Mouse (Mus musculus): ENCODE data around the gene BC005537.
"Not testable (repeated sequence)": the region's sequence is repeated elsewhere in the genome, so short reads cannot be mapped to it uniquely, and the experiment has no call there.

BC005537 gene

GRCm38 (mm10) chr13:24801308-24801921 is at the start of gene BC005537:
TSS of gene BC005537 (plus strand) at chr13:24801657.
- DNase-seq (ENCODE audit: low read depth, low spot score) = no peak

DNA sequence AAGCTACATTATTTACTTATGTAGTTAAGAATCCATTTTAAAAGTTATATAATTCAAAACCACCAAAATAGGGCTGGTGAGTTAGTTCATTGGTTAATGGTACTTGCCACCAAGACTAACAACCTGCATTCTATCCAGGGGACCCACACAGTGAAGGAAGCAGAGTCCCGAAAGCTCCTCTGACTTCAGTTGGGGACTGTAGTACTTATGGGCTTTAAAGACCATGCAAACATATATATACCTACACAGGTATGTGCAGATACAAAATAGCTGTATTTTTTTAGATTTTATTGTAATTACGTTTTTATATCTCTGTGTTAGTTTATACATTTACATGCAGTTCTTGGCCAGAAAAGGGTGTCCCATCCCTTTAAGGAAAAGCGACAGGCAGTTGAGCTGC is 44.7 kb upstream of the BC005537 start:
- no peak for DNase-seq (ENCODE audit: low read depth, low spot score)

GRCm38 (mm10) chr13:24757820-24758564 is 43.5 kb upstream of the BC005537 start:
- DNase-seq (ENCODE audit: low read depth, low spot score) = no peak

GRCm38 (mm10) chr13:24759451-24759850 is 42.0 kb upstream of the BC005537 start:
- DNase-seq (ENCODE audit: low read depth, low spot score) = no peak

- no peak for DNase-seq (ENCODE audit: low read depth, low spot score)
Measured at GRCm38 (mm10) chr13:24760351-24760870, 41.0 kb upstream of the BC005537 start.

- no peak for DNase-seq (ENCODE audit: low read depth, low spot score)
Measured at GRCm38 (mm10) chr13:24761083-24761402, 40.4 kb upstream of the BC005537 start.

DNA sequence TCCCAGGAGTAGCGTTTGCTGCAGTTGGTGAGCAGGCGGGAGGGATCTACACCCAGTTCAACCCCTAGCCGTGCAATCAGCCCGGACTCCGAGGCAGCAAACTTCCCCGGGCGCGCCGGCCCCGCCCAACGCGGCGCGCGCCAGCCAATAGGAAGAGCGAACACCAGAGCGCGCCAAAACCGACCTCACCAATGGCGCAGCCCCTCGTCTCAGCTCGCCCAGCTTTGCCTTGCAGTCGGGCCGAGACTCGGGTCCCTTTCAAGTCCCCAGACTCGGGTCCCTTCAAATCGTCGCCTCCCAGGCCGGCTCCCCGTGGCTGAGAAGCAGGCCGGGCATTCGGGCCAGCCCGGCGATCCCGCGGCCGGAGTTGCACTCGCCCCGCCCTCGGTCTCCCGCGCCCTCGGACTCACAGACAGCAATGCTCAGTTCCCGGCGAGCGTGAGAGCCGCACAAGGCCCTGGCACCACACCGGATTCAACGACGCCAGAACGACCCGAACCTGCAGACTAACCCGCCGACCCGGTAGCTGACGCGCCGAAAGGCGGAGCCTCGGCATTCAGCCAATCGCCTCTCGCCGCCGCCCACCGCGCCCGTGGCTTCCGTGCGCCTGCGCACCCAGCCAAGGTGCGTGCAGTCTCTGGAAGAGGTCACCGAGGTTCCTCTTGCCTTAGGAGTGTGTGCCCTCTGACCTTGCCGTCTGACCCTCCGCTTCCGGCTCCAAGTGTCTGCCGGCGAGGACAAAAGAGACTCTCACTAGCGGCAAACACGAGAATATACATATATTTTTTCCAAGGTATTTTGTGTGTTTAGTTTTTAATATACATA is 39.8 kb upstream of the BC005537 start, which contains the start of gene Gmnn:
Gene Gmnn (minus strand): TSS at position 521 of the 825 bp plus-strand sequence.
- DNase-seq (ENCODE audit: low read depth, low spot score) = peak; percentile 79

DNA sequence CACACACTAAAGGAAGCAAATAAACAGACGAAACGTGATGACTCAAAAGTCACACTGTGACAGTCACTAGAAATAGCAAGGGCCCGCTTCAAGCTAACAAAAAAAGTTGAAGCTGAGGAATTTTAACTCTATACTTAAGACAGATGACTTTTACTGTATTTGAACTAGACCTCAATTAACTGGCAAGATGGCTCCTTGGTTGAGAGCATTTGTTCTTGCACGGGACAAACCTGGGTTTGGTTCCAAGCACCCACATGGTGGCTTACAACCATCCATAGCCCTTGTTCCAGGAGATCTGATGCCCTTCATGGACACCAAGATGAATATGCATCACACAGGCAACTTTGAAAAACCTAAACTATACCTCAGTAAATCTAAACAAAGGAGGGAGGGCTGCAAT is 39.2 kb upstream of the BC005537 start:
- DNase-seq (ENCODE audit: low read depth, low spot score) = no peak

GRCm38 (mm10) chr13:24767809-24768208 is 33.6 kb upstream of the BC005537 start:
- DNase-seq (ENCODE audit: low read depth, low spot score) = not testable (repeated sequence)

- not testable (repeated sequence) for DNase-seq (ENCODE audit: low read depth, low spot score)
Measured at GRCm38 (mm10) chr13:24771482-24771881, 30.0 kb upstream of the BC005537 start.

- peak; percentile 39 for DNase-seq (ENCODE audit: low read depth, low spot score)
Measured at GRCm38 (mm10) chr13:24776146-24776844, 25.2 kb upstream of the BC005537 start.

DNA sequence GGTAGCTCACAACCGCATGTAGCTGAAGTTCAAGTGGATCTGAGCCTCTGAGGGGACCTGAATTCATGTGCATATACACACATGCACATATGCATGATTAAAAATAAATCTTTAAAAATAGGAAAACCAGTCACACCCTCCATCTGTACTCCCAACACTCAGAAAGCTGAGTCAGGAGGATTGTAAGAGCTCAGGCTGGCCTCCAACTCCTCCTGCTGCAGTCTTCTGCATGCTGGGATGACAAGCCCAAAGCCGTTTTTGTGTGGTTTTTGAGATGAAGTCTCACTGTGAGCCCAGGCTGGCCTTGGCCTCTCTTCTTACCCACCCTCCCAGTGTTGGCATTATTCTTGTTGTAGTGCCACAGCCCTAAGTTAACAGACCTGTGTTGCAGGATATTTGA is 23.4 kb upstream of the BC005537 start:
- DNase-seq (ENCODE audit: low read depth, low spot score) = no peak

DNA sequence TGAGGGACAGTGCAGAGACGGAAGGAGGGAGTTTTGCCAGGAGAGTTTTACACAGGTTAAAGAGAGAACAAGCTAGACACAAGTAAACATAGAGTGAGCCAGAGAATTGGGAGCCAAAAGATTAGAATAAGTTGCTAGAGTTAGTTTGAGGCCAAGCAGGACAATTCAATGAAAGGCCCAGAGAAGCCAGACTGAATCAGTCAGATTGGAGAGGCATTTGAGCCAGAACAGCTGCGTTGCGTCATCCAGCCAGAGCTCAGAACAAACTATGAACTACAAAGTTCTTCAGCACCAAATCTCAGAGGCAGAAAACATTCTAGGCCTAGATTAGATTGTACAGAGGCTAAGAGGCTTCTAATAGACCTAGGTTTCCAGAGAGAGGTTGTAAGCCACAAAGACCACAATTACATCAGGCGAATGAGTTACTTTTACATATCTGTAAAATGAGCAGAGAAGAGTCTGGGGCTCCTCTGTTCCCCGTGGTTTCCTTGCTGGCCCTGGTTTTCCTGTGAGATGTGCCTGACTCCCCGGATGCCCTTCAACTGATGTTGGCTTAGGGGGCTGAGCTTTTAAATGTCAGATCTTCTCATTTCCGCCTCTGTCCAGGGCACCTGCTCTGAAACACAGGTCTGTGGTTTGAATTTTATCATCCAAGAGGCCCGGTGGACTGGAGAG is 22.6 kb upstream of the BC005537 start:
- no peak for DNase-seq (ENCODE audit: low read depth, low spot score)

DNA sequence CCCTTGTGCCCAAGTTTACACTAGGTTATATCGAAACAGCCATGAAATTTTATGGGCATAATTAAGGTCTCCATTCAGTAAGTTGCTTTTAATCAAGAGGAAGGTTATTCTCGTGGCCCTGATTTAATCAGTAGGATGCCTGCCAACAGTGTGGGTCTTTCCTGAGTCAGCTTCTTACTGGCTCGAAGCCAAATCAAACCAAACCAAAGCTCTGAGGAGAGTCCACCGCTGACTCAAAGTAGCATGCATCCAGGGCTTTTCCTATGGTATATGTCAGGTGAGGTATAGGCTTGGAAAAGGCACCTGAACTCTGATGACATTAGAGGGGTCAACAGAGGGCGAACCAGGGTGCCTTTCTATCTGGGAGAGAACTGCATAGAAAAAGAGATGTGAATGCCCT is 19.5 kb upstream of the BC005537 start:
- DNase-seq (ENCODE audit: low read depth, low spot score) = no peak

- no peak for DNase-seq (ENCODE audit: low read depth, low spot score)
Measured at GRCm38 (mm10) chr13:24786014-24786490, 15.4 kb upstream of the BC005537 start.

- DNase-seq (ENCODE audit: low read depth, low spot score) = no peak
Measured at GRCm38 (mm10) chr13:24787477-24787876, 14.0 kb upstream of the BC005537 start.

GRCm38 (mm10) chr13:24791349-24791748 is 10.1 kb upstream of the BC005537 start:
- peak; percentile 72 for DNase-seq (ENCODE audit: low read depth, low spot score)

GRCm38 (mm10) chr13:24792411-24793045 is 8.9 kb upstream of the BC005537 start:
- peak; percentile 53 for DNase-seq (ENCODE audit: low read depth, low spot score)

GRCm38 (mm10) chr13:24798686-24799085 is 2.8 kb upstream of the BC005537 start:
- no peak for DNase-seq (ENCODE audit: low read depth, low spot score)

DNA sequence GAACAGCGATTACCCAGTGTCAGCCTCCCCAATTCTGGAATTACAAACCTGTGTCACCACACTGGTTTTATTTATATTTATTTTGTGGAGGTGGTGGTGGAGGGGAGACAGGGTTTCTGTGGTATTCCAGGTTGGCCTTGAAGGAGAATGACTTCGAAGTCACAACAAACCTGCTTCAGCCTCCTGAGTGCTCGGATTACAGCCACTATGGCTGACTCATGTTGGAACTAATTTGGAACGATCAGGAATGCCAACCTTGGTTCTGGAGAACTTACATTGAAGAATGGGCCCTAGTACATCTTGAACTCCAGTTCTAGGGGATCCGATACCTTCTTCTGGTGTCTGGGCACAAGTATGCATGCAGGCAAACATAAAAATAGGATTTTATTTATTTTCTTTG is 2.1 kb upstream of the BC005537 start:
- DNase-seq (ENCODE audit: low read depth, low spot score) = no peak
